30 mouse cellular contexts compared by ENCODE assay signal in genomic region chr10:117581007-117581752, GRCm38 (mm10).
"Had no signal": no experiment of that assay in that cellular context is flagged by ENCODE, and none has a peak within 500 bp of the region (broad histone marks: within the 10 kb centered on the region; RNA-seq: fewer than 3 reads in every experiment).

No protein-coding gene starts in this region.

- H3K4me1 ChIP-seq: liver, embryonic 12.5 days; liver, embryonic 13.5 days; liver, embryonic 15.5 days; lung, embryonic 15.5 days; megakaryocyte, embryonic 14.5 days; midbrain, embryonic 12.5 days; midbrain, embryonic 15.5 days had no signal

- H3K4me3 ChIP-seq: left cerebral cortex, adult 2 months; limb, embryonic 12.5 days; limb, embryonic 13.5 days; limb, embryonic 15.5 days; liver, embryonic 12.5 days; liver, embryonic 13.5 days; liver, embryonic 15.5 days; lung, embryonic 15.5 days; megakaryocyte, embryonic 14.5 days; midbrain, embryonic 10.5 days; midbrain, embryonic 12.5 days; midbrain, embryonic 15.5 days; myocyte had no signal

- ATAC-seq: liver, embryonic 12.5 days; liver, postnatal 0 days; lung, postnatal 0 days; midbrain, embryonic 15.5 days; midbrain, embryonic 16.5 days had no signal

- H3K9ac ChIP-seq: limb, embryonic 12.5 days; limb, embryonic 13.5 days; limb, embryonic 15.5 days; liver, embryonic 12.5 days; liver, embryonic 13.5 days; liver, embryonic 14.5 days; liver, embryonic 15.5 days; liver, postnatal 0 days; lung, embryonic 14.5 days; lung, embryonic 15.5 days; midbrain, embryonic 12.5 days; midbrain, embryonic 15.5 days had no signal

- H3K9me3 ChIP-seq: limb, embryonic 12.5 days; limb, embryonic 13.5 days; limb, embryonic 15.5 days; liver, embryonic 12.5 days; liver, embryonic 13.5 days; liver, embryonic 15.5 days; lung, embryonic 15.5 days; midbrain, embryonic 10.5 days; midbrain, embryonic 12.5 days; midbrain, embryonic 15.5 days had no signal

- H3K27me3 ChIP-seq: limb, embryonic 12.5 days; limb, embryonic 13.5 days; limb, embryonic 15.5 days; liver, embryonic 12.5 days; liver, embryonic 13.5 days; liver, embryonic 15.5 days; lung, embryonic 15.5 days; megakaryocyte, embryonic 14.5 days; midbrain, embryonic 12.5 days; midbrain, embryonic 15.5 days had no signal

- H3K27ac ChIP-seq: left cerebral cortex, adult 2 months; limb, embryonic 12.5 days; limb, embryonic 13.5 days; limb, embryonic 15.5 days; liver, embryonic 12.5 days; liver, embryonic 13.5 days; liver, embryonic 14.5 days; liver, embryonic 15.5 days; lung, embryonic 15.5 days; macrophage; midbrain, embryonic 10.5 days; midbrain, embryonic 12.5 days; midbrain, embryonic 15.5 days had no signal

- H3K4me2 ChIP-seq: limb, embryonic 12.5 days; limb, embryonic 13.5 days; limb, embryonic 15.5 days; liver, embryonic 11.5 days; liver, embryonic 12.5 days; liver, embryonic 13.5 days; liver, embryonic 15.5 days; lung, embryonic 14.5 days; lung, embryonic 15.5 days; midbrain, embryonic 11.5 days; midbrain, embryonic 12.5 days; midbrain, embryonic 15.5 days had no signal

- H3K36me3 ChIP-seq: limb, embryonic 12.5 days; limb, embryonic 13.5 days; limb, embryonic 15.5 days; liver, embryonic 12.5 days; liver, embryonic 13.5 days; liver, embryonic 15.5 days; lung, embryonic 15.5 days; midbrain, embryonic 10.5 days; midbrain, embryonic 12.5 days; midbrain, embryonic 15.5 days had no signal

- DNase-seq: left cerebral cortex, postnatal 4 days; liver; liver, embryonic 13.5 days; liver, postnatal 0 days; lung, adult 18-20 months; lung, adult 2 months; lung, embryonic 14.5 days; lung, postnatal 10 days; lung, postnatal 14 days; lung, postnatal 36 days; lung, postnatal 4 days; midbrain, embryonic 14.5 days had no signal
